Comparison of ENCODE assay signal across 25 mouse cellular contexts in the genomic region with DNA sequence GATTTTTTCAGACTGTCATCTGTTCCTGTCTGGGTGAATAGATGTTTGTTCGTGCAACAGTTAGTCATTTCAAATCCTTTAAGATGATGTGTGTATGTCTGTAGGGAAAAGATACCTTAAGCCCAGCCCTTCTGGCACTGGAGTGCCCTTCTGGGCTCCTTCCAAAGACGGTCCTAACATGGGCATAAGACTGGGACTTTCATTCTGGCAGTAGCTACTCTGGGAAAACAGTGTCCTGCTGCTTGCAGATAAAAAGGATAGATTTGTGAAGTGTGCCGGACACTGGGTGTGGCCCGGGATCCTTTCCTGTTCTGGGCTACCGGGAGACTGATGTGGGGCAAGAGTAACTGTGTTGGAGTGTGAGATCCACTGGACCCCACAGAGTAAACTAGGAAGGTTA. TPM values are rescaled to one million over a fixed set of nuclear protein-coding genes. Genes with fewer than 3 reads are reported as not detected.
DNase-seq lines count a peak whose midpoint lies in the region; ATAC-seq lines count a peak whose summit lies in the region.
"Had no signal": no experiment of that assay in that cellular context is flagged by ENCODE, and none has a peak within 500 bp of the region (broad histone marks: within the 10 kb centered on the region; RNA-seq: fewer than 3 reads in every experiment).

No protein-coding gene starts in this region.

- H3K27ac ChIP-seq in heart, embryonic 11.5 days (ENCODE audit: low read depth, low read length): peak overlapping the region; percentile 74
- H3K27ac ChIP-seq: embryonic facial prominence, embryonic 13.5 days; kidney, embryonic 15.5 days; limb, embryonic 13.5 days; liver, embryonic 13.5 days; lung, embryonic 15.5 days; midbrain, embryonic 15.5 days had no signal

- WGBS in heart, embryonic 11.5 days (ENCODE audit: insufficient replicate concordance): 25% methylated on average over 5 of the region's 5 CpGs

- ATAC-seq in heart, embryonic 11.5 days (replicated peaks; ENCODE audit: insufficient number of reproducible peaks, low FRiP score, low TSS enrichment): no peak
- no peak for ATAC-seq in monocyte, adult 5-6 weeks (replicated peaks; ENCODE audit: insufficient number of reproducible peaks, low FRiP score, low TSS enrichment, poor library complexity, severe bottlenecking)
- ATAC-seq: forebrain, embryonic 14.5 days; hindbrain, embryonic 16.5 days; intestine, postnatal 0 days; midbrain, embryonic 15.5 days had no signal

- peak overlapping the region; percentile 7 for H3K4me2 ChIP-seq in heart, embryonic 11.5 days
- H3K4me2 ChIP-seq: embryonic facial prominence, embryonic 13.5 days; kidney, embryonic 15.5 days; limb, embryonic 13.5 days; liver, embryonic 13.5 days; lung, embryonic 15.5 days; midbrain, embryonic 15.5 days had no signal

- no peaks in the 10 kb centered on the region for H3K27me3 ChIP-seq in heart, embryonic 11.5 days (ENCODE audit: control insufficient read depth, insufficient read depth, low read length)
- H3K27me3 ChIP-seq: embryonic facial prominence, embryonic 13.5 days; kidney, embryonic 15.5 days; midbrain, embryonic 15.5 days had no signal

- DNase-seq in heart, adult 8-10 months (ENCODE audit: low spot score): peak; percentile 34
- DNase-seq in heart, adult 9 months (ENCODE audit: low spot score in 2 of 2): no peak
- DNase-seq in NIH3T3 (ENCODE audit: low read depth): peak; percentile 22
- DNase-seq in heart, postnatal 10 days: peak; percentile 45 to 53
- DNase-seq in urinary bladder, postnatal 4 days (ENCODE audit: low spot score in 2 of 2): no peak
- no peak for DNase-seq in kidney, postnatal 14 days
- DNase-seq: adrenal gland, adult 8-10 months; cerebellum, adult 9-11 months; liver, embryonic 13.5 days; retina, postnatal 1 day had no signal

- no peak overlapping the region for H3K4me3 ChIP-seq in heart, embryonic 11.5 days (ENCODE audit: low read depth, low read length)
- H3K4me3 ChIP-seq: embryonic facial prominence, embryonic 13.5 days; kidney, embryonic 15.5 days; limb, embryonic 13.5 days; liver, embryonic 13.5 days; lung, embryonic 15.5 days; midbrain, embryonic 15.5 days had no signal

- H3K36me3 ChIP-seq in heart, embryonic 11.5 days (ENCODE audit: control insufficient read depth, insufficient read depth, low read length): no peaks in the 10 kb centered on the region
- H3K36me3 ChIP-seq: embryonic facial prominence, embryonic 13.5 days; kidney, embryonic 15.5 days; limb, embryonic 13.5 days; liver, embryonic 13.5 days; lung, embryonic 15.5 days; midbrain, embryonic 15.5 days had no signal

- H3K9me3 ChIP-seq in heart, embryonic 11.5 days (replicated peaks; ENCODE audit: control insufficient read depth, low read length): no peaks in the 10 kb centered on the region
- H3K9me3 ChIP-seq: embryonic facial prominence, embryonic 13.5 days; kidney, embryonic 15.5 days; limb, embryonic 13.5 days; liver, embryonic 13.5 days; lung, embryonic 15.5 days; midbrain, embryonic 15.5 days had no signal

- intact Hi-C loops in heart, postnatal 10 days (cut with DNase I): no loop called here

- H3K9ac ChIP-seq in heart, embryonic 11.5 days (ENCODE audit: low read depth, low read length): 0 out of 2 replicates have a peak overlapping the region, but pooled peaks have one; percentile 43
- H3K9ac ChIP-seq: embryonic facial prominence, embryonic 13.5 days; kidney, embryonic 15.5 days; limb, embryonic 13.5 days; liver, embryonic 13.5 days; lung, embryonic 15.5 days; midbrain, embryonic 15.5 days had no signal

- H3K4me1 ChIP-seq in heart, embryonic 11.5 days (ENCODE audit: control insufficient read depth, insufficient read depth, low read length): peaks cover 58% of the 10 kb centered on the region
- H3K4me1 ChIP-seq: midbrain, embryonic 15.5 days had no signal

RNA-seq across cellular contexts. Expression of a gene that starts 7.2 kb away (rescaled TPM):
- total RNA-seq in heart, adult 8-10 months (2022): 10 to 100 TPM; 18.1 to 21.4 (median 19.6) TPM
- polyA plus RNA-seq in heart, embryonic 11.5 days (2014; fragmentation: Nextera tagmentation; extraction: Ambion mirVana): 59.2 and 63.4 TPM in 2 replicates
- 10 to 100 TPM; 30.4 to 36.7 TPM for total RNA-seq in heart, postnatal 10 days (2021)
- total RNA-seq in monocyte, adult 5-6 weeks (2017): 190 to 273 TPM (median 198 TPM) in 3 replicates

RNA-seq across cellular contexts. Expression of a gene that starts 35.8 kb away (rescaled TPM):
- not detected for total RNA-seq in heart, adult 8-10 months (2022)
- not detected in 2 replicates for polyA plus RNA-seq in heart, embryonic 11.5 days (2014; fragmentation: Nextera tagmentation; extraction: Ambion mirVana)
- total RNA-seq in heart, postnatal 10 days (2021): not detected
- total RNA-seq in monocyte, adult 5-6 weeks (2017): not detected in 3 replicates
- total RNA-seq: adrenal gland, adult 8-10 months; layer of hippocampus, postnatal 14 days; left cerebral cortex, postnatal 14 days; megakaryocyte-erythroid progenitor cell, adult 5-6 weeks; neutrophil, adult 5-6 weeks had no signal
- polyA plus RNA-seq: C2C12; embryonic facial prominence, embryonic 13.5 days; forebrain, embryonic 14.5 days; hindbrain, embryonic 16.5 days; intestine, postnatal 0 days; kidney, embryonic 15.5 days; limb, embryonic 13.5 days; liver, embryonic 13.5 days; lung, embryonic 15.5 days; midbrain, embryonic 15.5 days had no signal

RNA-seq across cellular contexts. Expression of a gene that starts 56.0 kb away (rescaled TPM):
- 1 to 10 TPM in 1 of 4 experiments, not detected in 3; 1.0 TPM for total RNA-seq in heart, adult 8-10 months (2022)
- not detected in 2 replicates for polyA plus RNA-seq in heart, embryonic 11.5 days (2014; fragmentation: Nextera tagmentation; extraction: Ambion mirVana)
- total RNA-seq in heart, postnatal 10 days (2021): under 1 TPM in 1 of 2 experiments, not detected in 1; 0.87 TPM
- not detected in 3 replicates for total RNA-seq in monocyte, adult 5-6 weeks (2017)
- total RNA-seq: adrenal gland, adult 8-10 months; layer of hippocampus, postnatal 14 days; left cerebral cortex, postnatal 14 days; megakaryocyte-erythroid progenitor cell, adult 5-6 weeks; neutrophil, adult 5-6 weeks had no signal
- polyA plus RNA-seq: C2C12; embryonic facial prominence, embryonic 13.5 days; forebrain, embryonic 14.5 days; hindbrain, embryonic 16.5 days; limb, embryonic 13.5 days; lung, embryonic 15.5 days had no signal

Comparison
In these comparisons a context has a peak if more than half of its experiments do, and no peak if none do; other contexts are left out.
1. DNase-seq: peak in heart, adult 8-10 months (single experiment), NIH3T3 (single experiment) and heart, postnatal 10 days (2 of 2); none in heart, adult 9 months (0 of 2), urinary bladder, postnatal 4 days (0 of 2) and kidney, postnatal 14 days (single experiment).